Mouse (Mus musculus): ENCODE results near the gene Frem1. TPM values are rescaled to one million over a fixed set of nuclear protein-coding genes. Genes with fewer than 3 reads are reported as not detected.

Frem1 gene
- polyA plus RNA-seq, 1 experiment, result 1.9 TPM

- H3K4me3 ChIP-seq (ENCODE audit: control insufficient read depth, low read depth, low read length), result no peak overlapping the region
- H3K4me1 ChIP-seq (ENCODE audit: control insufficient read depth, insufficient read depth, low read length), result no peaks in the 10 kb centered on the region
- no peaks in the 10 kb centered on the region for H3K27me3 ChIP-seq (ENCODE audit: control insufficient read depth, insufficient read depth, low read length)
- TF ChIP-seq POLR2A (IDR thresholded peaks at IDR 0.05; ENCODE audit: control insufficient read depth, low read depth, low read length) (no peak), CTCF (IDR thresholded peaks at IDR 0.05; ENCODE audit: control insufficient read depth, insufficient read depth, insufficient replicate concordance, low read depth, low read length) (no peak)
- no peaks in the 10 kb centered on the region for H3K36me3 ChIP-seq (ENCODE audit: control insufficient read depth, insufficient read depth, low read length)
- no peak overlapping the region for H3K27ac ChIP-seq (ENCODE audit: control insufficient read depth, insufficient read depth, low read depth, low read length)
Observed at GRCm38 (mm10) chr4:82848552-82849234, 203.4 kb downstream of the Frem1 start.

Other genes with a start within 250 kb of the Frem1 start
- 4.1 and 5.5 TPM in 2 replicates for gene Zdhhc21, start 192.4 kb downstream of the Frem1 start, polyA plus RNA-seq (2012; rRNA removed)
- gene Cer1, start 167.2 kb downstream of the Frem1 start, polyA plus RNA-seq (2012; rRNA removed), result not detected in 2 replicates

Data from testis, adult 2 months (tissue).